Mouse (Mus musculus): ENCODE measurements around the gene Tulp2.

- TF ChIP-seq POLR2A (IDR thresholded peaks at IDR 0.05; ENCODE audit: low read depth, low read length) (no peak), CTCF (IDR thresholded peaks at IDR 0.05; ENCODE audit: borderline replicate concordance, insufficient read depth, low read length) (peak; percentile 26; the same call in 1 of the 2 replicates)
Observed at GRCm38 (mm10) chr7:45447325-45447990, 34.2 kb upstream of the Tulp2 start.

Data from embryonic fibroblast, embryonic 13.5 days (primary cell).